Mouse (Mus musculus) cerebellum, adult 2 months (tissue): ENCODE measurements around the gene Gm17535.
"Not testable (repeated sequence)": the region's sequence is repeated elsewhere in the genome, so short reads cannot be mapped to it uniquely, and the experiment has no call there.

Experiments used
- CTCF ChIP-seq: fragments of 200-500 bp; IDR thresholded peaks from 2 replicates; pipeline ENCODE4 v1.5.1; 2011; ENCODE audit warnings: low read depth, mild to moderate bottlenecking, control low read depth, low read length, moderate library complexity, borderline replicate concordance; ENCODE audit not compliant: insufficient read depth
- POLR2A ChIP-seq: fragments of 200-500 bp; IDR thresholded peaks from 2 replicates; pipeline ENCODE4 v1.6.1; 2011; ENCODE audit warnings: low read length, control low read depth, borderline replicate concordance; ENCODE audit not compliant: insufficient read depth

- TF ChIP-seq CTCF, POLR2A: not testable (repeated sequence)
These were observed 3.6 kb upstream of the Gm17535 start for GRCm38 (mm10) chr9:3030677-3031318.
